Mouse (Mus musculus): ENCODE data around the gene Wdr45.

DNA sequence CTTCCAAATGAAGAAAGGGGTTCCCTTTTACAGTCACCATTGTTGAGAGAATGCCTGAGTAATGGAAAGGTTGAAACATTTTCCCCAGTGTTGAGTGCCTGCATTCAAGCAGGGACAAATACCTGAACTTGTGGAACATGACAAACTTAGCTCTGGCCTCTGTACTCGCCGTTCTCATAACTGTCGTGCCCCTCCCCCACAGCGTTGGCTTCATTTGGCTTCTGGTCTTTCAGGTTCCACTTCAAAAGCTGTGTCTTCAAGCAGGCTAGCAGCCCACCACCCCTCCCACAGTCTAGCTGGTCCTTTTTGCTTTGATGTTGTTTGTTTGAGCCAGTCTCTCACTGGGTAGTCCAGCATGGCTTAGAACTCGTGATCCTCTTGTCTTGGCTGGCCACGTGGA, 41.4 kb upstream of the Wdr45 start:
- no peak for TF ChIP-seq GATA1 (IDR thresholded peaks at IDR 0.05; ENCODE audit: borderline replicate concordance, low read length)
- no peak for TF ChIP-seq FLI1 (IDR thresholded peaks at IDR 0.05; ENCODE audit: low read length)
